Mouse (Mus musculus) CD4-positive naive resting alpha-beta T cell, adult 76 days (primary cell): ENCODE data around the gene Slco6d1. TPM values are rescaled to one million over a fixed set of nuclear protein-coding genes. Genes with fewer than 3 reads are reported as not detected.

Experiments used
- total RNA-seq: library from RNA; stranded (reverse); gene quantifications from one replicate; pipeline ENCODE4 v1.2.4, GENCODE M21; 2023

Gene Slco6d1
- not detected for total RNA-seq

DNA sequence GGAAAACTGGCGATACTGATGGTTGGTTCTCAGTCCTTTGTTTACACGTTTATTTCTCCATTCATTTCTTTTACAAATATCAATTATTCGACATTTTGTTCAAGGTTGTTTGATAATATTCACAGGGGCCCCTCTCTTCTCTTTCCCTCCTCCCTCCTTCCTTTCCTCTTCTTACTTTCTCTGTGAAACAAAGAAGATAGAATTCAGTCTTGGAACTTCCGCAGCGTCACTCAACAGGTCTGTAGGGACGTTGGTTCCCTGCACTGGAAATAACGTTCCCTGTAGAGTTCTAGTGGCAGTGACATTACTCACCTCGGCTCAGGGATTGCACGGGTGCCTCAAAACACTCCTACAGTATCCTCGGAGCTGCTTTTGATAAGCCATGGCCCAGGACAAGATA lies at the start of gene Slco6d1:
Gene Slco6d1 (plus strand): TSS at position 301 of the 400 bp plus-strand sequence.

